Mouse (Mus musculus) monocyte, adult 59 days (primary cell): ENCODE data around the gene AC131692.1. TPM values are rescaled to one million over a fixed set of nuclear protein-coding genes. Genes with fewer than 3 reads are reported as not detected.

ENCODE experiments used
- total RNA-seq, 2 experiments: library from RNA; stranded (reverse); gene quantifications; one replicate each; pipeline ENCODE4 v1.2.4; 2023

AC131692.1 gene
- total RNA-seq: 1 to 10 TPM in 1 of 2 experiments, not detected in 1; 1.2 TPM

DNA sequence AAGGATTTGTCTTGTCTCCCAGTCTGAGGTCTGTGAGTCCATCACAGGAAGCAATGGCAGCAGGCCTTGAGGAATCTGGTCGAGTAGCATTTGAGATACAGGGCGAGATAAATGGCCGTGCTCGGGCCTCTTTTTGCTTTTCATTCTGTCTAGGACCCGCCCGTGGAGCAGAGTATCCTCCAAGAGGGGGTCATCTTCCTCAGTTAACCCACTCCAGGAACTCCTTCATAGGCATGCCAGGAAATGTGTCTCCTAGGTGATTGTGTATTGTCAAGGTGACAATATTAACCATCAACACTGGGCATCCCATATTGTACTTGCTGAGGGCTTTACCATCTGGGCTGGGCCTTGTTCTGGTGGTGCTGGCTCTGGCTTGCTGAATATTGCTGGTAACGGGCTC is at the start of gene AC131692.1:
AC131692.1 (plus strand) TSS at position 301 of the 400 bp plus-strand sequence.

GRCm38 (mm10) chr19:6046294-6047153 is 47.7 kb upstream of the AC131692.1 start, which contains the start of gene Syvn1:
TSS of gene Syvn1 (plus strand) at chr19:6046576.

DNA sequence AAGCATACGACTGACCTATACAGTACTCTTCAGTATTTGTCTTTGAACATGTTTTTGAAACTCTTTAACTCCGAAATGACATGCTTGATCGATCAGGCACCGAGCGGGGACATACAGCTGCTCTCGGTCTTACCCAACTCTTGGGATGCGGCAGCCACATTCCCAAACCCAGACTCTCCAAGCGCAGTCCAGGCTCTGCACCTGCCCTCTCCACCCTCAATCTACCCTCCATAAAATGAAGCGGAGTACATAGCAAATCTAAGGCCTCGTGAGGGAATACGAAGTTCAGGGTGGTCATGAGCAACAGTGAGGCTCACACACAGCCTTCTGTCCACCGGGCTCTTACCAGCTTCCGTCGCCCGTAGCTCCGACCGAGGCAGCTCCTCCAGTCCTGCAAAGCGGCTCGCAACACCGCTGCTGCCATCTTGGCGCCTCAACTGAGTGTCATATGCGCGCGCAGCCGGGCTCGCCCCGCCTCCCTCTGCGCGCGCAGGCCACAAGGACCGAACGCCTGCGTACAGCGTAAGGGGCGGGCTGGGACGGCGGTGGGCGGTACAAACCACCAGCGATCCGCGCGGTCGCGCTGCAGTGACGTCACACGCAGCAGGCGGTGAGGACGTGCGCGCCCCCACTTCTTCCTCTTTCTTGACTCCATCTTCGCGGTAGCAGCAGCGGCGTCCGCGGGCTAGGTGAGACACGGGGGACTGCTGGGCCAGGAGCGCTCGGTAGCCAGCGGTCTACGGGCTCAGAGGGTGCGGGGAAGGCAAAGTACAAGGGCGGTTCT is 36.7 kb upstream of the AC131692.1 start, which contains the start of the genes Mrpl49 and Fau:
Mrpl49 (minus strand) TSS at position 473 of the 784 bp plus-strand sequence.
Fau (plus strand) TSS at position 532 of the 784 bp plus-strand sequence.

GRCm38 (mm10) chr19:6061021-6061533 is 33.1 kb upstream of the AC131692.1 start, which contains the start of gene Znhit2:
TSS of gene Znhit2 (plus strand) at chr19:6061192.

DNA sequence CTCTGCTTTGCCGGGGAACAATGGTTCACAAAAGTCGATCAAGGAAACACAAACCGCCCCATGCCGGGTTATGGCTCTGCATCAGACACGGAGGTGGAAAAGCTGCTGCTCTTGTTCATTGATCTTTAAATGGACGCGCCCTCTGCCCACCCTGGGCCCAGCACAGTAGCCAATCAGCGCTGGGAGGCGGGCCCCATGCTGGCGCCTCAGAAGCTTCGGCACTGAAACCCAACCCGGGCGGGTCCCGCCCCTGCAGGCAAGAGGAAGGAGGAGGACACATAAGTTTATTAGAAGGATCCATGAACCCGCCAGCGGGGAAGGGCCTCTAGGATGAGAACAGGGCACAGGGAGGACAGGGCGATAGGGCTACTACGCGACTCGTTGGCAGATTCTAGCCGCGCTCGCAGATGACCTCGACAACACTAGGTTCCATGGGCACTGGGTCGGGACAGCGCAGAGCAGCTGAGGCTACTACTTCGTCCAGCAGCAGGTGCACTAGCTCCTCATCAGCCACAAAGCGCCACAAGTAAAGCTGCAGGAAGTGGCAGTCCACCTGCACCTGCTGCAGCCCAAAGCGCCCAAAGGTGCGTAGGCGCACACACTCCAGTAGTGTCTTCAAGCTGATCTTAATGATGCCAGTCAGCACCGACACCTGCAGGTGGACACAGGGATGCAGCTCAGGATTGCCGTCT is 26.3 kb upstream of the AC131692.1 start, which contains the start of gene Tm7sf2:
Tm7sf2 (minus strand) TSS at position 650 of the 692 bp plus-strand sequence.

DNA sequence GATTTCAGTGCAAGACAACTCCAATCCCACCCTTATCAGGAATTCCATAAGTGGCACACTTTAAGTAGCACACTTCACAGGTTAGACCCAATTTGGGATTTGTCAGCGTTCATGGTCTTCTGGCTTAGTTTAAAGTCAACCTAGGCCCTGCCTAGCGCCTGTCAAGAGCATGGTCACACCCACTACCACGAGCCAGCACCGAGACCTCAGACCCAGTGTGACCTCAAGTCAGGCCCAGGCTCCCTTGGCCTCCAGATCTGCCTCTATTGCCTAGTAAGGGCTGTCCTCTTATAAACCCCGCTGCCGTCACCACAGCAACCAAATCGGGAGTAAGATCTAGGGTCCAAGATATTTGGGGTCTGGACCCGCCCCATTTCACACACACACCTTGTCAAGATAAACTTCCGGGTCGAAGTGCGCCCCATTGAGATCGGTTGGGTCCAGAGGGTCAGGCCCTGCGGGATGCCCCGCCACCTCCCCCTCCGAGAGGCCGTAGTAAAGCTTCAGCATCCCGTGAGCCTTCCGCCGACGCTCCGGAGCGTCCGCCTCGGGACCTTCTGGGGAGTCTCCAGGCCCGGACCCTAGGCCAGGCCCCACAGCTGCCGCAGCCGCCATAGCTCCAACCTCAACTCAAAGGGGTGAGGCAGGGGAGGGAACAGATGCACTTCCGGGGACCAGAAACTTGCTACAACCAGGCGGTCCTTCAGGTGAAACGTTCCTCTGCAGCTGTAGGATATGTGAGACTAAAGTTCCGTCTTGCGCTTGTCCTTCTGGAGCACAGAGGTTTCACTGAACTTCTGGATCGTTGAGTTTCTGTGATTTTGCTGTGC is 17.4 kb upstream of the AC131692.1 start, which contains the start of gene Vps51:
Vps51 (minus strand) TSS at position 668 of the 830 bp plus-strand sequence.

DNA sequence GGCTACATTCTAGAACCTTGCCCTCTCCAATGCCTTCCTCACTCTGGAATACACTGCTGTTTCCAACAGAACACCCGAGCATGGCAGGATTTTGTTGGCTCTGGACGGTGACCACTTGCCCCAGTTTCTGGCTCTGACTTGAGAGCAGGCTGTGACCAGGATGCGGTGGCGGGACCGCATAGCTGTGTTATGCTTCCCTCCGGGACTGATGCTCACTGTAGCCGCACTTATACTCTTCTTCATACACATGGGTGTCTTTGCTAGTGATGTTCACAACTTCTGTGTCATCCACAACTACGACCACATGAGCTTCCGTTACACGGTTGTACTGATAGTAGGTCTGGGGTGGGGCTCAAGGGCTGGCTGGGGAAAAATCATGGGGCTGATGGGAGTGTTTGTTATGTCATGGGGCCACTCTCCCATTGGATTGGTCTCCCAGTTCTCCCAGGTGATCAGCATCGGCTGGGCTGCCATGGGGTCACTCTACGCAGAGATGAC is 14.2 kb upstream of the AC131692.1 start, which contains the start of gene Tmem262:
Tmem262 (plus strand) TSS at position 51 of the 498 bp plus-strand sequence.

GRCm38 (mm10) chr19:6082156-6082555 is 12.1 kb upstream of the AC131692.1 start, which contains the start of gene Gm28374:
TSS of gene Gm28374 (minus strand) at chr19:6082256.

DNA sequence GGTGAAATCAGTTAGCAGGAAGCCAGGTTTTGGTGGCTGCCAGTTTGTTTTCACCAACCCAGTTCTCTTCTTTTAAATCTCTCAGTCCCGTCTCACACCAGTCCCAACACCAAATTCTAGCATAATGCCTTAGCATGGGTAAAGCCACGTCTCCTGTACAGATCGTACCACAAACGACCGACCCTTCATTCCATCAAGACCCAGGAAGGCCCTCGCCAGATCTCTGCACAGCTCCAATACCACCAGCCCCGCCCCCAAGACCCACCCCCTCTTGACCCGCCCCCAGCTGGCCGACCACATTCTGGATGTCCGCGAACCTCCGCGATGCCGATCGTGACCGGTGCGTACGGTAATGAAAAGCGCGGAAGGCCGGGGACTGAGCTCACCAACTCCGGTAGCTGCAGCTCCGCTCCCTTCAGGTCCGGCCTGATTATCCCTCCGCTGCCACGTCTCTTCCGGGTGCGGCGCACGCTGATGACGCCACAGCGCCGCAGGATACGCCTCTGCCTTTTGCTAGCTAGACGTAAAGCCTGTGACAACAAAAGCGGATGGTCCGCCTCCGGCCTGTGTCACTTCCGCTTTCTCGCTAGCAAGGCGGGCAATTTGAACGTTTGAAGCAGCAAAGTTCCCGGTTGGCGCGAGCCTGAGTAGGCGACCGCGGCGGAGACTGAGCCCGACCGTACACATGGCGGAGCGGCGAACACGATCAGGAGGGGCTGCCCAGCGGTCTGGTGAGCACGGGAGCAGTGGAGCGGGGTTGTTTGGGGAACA is 9.6 kb upstream of the AC131692.1 start, which contains the start of the genes Zfpl1 and Cdca5:
Zfpl1 (minus strand) TSS at position 479 of the 771 bp plus-strand sequence.
Cdca5 (plus strand) TSS at position 506 of the 771 bp plus-strand sequence.

DNA sequence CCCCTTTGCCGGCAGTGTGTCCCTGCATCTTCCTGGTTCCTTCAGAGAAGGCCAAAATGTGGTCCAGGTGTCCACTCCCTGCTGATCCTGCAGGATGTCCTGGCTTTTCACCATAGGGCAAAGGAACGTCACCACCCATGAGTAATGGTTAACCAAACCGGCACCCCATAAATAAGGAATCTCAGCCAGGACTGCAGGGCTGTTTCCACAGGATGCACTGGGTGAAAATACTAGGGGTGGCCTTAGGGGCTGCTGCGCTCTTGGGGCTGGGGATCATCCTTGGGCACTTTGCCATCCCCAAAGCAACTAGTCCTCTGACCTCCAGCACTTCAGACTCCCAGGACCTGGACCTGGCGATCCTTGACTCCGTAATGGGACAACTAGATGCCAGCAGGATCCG is 11.4 kb downstream of the AC131692.1 start, which contains the start of gene Naaladl1:
Naaladl1 (plus strand) TSS at position 197 of the 400 bp plus-strand sequence.

GRCm38 (mm10) chr19:6117986-6118676 is 23.9 kb downstream of the AC131692.1 start, which contains the start of gene Sac3d1:
TSS of gene Sac3d1 (minus strand) at chr19:6118650.

GRCm38 (mm10) chr19:6127760-6128341 is 33.6 kb downstream of the AC131692.1 start, which contains the start of gene Snx15:
TSS of gene Snx15 (minus strand) at chr19:6128304.

DNA sequence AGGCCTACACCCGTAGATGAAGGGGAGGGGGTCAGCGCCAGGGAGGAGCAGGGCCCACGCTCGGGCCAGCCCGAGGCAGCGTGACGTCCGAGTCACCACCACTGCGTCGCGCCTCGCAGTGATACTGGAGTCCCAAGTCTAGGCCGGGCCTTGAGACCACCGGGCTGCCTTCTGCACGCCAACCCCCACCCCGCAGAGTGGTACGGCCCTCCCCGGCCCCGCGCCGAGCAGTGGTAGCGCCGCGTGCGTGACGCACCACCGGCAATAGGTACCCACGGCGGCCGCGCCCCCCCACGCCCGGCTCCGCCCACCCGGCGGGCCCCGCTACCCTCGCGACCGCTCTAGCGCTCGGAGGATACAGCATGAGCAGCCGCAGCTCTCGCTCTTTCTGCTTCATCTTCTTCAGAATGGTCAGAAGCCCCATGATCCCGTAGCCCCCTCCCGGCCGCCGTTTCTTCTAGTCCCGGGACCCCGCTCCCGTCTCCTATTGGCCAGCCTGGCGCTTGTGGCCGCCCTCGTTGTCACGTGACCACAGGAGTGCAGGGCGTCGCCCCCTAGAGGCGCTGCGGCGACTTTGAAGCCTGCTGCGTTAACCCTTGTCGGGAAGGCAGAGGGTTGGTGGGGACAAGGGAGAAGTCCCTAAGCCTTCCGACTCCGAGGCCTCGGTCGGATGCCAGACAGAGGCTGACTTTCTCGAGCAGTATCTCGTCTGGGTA is 46.6 kb downstream of the AC131692.1 start, which contains the start of gene Batf2:
Batf2 (plus strand) TSS at position 306 of the 716 bp plus-strand sequence.

GRCm38 (mm10) chr19:6141394-6141749 is 47.2 kb downstream of the AC131692.1 start, which contains the start of gene Arl2:
TSS of gene Arl2 (minus strand) at chr19:6141548.

